Mouse (Mus musculus): ENCODE data around the gene Gns. TPM values are rescaled to one million over a fixed set of nuclear protein-coding genes. Genes with fewer than 3 reads are reported as not detected.

The Gns gene
- total RNA-seq, 2 experiments from 2014 or later = 80.5 to 87.2 TPM

DNA sequence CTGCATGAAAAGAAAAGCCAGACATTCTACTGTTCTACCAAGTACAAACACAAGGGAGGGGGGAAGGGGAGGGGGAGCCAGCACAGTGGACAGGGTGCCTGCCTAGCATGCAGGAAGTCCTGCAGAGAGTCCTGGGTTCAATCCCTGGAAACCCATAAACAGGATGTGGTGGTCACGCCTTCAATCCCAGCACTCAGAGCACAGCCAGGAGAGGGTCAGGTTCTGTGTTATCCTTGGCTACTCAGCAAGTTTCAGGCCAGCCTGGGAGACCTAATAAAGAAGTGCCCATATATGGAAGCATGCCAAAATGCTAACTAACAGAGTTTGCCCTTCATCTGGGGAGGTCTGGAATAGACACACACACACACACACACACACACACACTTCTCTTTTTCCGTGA lies 64.2 kb downstream of the Gns start:
- no peak for DNase-seq (ENCODE audit: low spot score in 2 of 2)

- no peak for DNase-seq (ENCODE audit: low spot score in 2 of 2)
These were observed 64.7 kb downstream of the Gns start for GRCm38 (mm10) chr10:121429581-121429980.

- no peak for DNase-seq (ENCODE audit: low spot score in 2 of 2)
These were observed 65.2 kb downstream of the Gns start for GRCm38 (mm10) chr10:121429981-121430682.

DNA sequence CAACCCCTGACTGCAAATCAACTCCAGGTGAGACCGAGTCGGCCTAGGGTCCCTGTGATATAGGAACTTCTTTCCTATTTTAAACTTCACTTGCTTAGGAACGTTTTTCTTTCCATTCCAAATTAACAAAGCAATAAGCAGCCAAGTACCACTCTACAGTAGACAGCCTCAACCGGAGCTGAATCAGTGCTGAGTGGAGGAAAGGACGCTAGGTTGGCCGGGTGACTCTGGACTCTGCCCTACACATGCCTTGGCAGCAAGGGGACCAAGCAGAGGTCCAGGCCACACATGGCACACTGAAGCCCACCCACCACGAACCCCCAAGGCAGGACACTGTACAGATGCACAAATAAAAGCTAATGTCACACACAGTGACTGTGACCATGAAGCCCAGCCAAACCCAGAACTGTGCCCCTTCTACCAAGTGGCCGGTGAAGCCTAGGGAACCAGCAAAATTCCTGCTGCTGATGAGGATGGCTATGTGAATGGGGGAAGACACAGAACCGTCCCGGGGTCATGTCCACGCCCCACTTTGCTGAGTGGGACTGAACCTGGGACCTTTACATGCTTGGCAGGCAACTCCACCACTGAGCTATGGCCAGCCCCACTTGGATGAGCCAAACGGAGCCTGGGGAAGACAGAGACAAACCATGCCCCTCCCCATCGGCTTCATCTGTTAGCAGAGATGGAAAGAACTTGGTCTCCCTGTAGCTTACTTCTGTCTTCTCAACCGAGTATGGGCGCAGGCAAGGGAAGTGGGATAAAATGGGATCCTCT lies 66.1 kb downstream of the Gns start:
- no peak for DNase-seq (ENCODE audit: low spot score in 2 of 2)

DNA sequence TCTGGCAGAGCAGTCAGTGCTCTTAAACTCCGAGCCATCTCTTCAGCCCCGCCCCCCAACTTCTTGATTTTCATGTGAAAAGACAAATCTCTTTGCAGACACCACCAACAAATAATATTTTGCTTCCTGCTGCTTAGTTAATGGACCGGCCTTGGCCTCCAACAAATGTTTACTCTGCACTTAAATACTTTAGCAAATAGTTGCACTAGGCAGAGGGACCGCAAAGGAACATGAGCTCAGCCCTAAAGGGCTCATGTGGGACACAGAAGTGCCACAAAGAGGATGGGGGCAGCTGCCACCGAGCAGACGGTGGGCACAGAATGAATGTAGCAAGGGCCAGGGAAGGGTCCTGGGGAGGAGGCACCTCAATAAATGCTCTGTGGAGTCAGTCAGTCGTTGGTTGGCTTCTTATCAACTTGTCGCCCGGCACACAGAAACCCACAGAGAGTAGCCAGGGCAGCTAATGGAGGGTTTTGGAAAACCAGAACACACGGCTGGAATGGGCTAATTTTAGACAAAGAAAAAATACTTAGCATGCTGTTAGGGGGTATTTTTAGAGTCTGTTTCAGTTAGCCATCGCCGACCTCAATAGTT lies 67.2 kb downstream of the Gns start:
- no peak for DNase-seq (ENCODE audit: low spot score in 2 of 2)

DNA sequence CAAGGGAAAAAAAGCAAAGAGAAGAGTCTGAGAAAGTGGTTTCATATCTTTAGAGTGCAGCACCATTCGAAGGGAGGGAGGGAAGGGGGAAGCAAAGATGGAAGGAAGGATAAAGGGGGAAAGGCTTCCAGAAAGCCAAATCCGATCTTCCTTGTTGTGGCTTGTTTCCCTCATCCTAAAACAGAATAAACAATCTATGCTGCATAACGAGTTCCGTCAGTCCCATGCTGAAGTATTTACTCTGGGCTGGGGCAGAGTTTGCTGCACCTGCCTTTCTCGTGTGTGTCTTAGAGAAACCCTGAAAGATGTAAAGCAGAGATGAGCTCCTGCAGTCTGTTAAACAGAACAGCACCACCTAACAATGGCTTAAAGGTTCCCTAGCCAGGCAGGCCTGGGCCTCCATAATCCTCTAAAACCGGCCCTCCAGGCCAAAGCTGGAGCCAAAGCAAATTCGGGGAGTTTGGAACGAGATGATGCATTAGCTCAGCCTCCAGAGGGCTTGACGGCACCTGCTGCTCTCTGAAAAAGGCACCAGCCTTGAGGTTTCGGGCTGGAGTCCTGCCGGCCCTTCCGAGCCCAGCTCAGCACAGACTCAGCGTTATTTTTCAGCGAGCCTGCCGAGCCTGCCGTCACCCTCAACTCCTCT lies 67.9 kb downstream of the Gns start:
- DNase-seq (ENCODE audit: low spot score in 2 of 2) = no peak

GRCm38 (mm10) chr10:121434441-121435103 lies 69.7 kb downstream of the Gns start:
- DNase-seq (ENCODE audit: low spot score in 2 of 2) = no peak

DNA sequence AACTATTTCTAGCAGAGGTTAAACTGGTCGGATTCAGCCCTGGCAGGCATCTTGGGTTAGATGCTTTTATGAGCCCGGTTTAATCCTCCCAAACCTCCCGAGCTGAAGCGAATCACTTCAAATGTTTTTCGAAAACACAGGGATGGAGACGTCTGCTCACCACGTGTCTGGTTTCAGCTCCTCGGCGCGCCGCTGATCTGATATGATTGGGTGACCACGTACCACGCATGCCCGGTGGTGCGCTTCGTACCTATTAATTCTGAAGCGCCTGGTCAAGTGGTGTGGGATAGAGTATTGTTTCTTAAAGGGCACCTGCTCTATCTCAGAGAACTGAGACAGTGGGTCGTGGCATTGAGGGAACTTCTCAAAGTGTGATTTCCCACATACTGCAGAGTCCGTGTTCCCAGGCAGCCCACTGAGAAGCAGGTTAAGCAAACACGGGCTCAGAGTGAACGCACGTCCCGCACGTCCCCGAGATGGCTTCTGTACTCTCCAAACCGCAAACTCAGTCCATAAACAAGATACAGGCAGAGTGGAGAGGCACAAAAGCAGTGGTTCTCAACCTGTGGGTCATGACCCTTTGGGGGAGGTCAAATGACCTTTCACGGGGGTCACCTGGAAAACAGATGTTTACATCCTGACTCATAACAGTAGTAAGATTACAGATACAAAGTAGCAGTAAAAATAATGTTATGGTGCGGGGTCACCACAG lies 70.8 kb downstream of the Gns start:
- no peak for DNase-seq (ENCODE audit: low spot score in 2 of 2)

DNA sequence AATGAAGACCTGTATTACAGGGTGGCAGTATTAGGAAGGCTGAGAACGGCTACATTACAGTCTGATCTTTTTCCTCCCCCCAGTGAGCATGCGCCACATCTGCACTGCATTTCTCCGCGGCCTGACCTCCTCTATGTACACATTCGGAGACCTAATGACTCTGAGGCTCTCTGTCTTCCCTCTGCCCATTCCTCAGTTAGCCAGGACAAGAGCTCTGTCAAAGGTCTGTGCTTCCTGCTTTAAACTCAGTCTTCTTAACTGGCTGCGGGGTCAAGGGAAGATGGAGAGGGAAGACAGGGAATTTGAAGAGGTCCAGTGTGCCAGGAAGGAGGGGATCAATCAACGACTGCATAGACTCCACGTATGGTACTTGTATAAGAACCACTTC lies 71.4 kb downstream of the Gns start:
- no peak for DNase-seq (ENCODE audit: low spot score in 2 of 2)

DNA sequence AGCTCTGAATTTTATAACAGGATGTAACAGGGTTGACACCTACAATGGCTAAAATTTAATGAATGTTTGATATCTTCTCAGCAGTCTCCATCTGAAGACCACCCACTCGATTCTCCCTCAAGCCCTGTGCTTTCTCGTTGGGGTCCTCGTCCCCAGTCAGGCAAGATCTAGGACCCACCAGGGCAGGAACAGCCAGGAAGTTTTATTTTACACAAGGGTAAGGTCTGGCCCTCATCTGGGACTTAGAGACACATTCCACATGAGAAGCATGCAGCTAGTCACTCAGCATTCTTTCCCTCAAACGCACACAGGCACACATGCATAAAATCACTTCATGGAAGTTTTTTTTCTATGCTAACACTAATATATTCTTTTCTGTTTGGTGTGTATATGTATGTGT lies 71.8 kb downstream of the Gns start:
- no peak for DNase-seq (ENCODE audit: low spot score in 2 of 2)

DNA sequence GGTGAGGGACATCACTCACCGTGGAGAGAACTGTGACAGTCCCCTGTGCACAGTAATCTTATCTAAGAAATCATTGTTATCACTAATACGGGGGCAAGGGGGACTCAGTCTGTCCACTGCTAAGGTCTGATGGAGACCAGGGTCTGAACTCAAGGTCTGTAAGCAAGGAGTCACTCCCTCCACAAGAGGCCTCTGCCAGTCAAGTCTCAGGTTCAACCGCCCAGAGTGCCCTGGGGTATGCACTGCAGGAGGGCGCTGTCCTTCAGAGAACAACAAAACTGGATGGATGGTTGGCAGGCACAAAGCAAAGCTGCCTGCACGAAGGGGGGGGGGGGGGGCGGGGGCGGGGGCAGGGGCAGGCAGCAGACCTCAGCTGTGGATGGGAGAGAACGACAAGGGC lies 73.2 kb downstream of the Gns start:
- DNase-seq (ENCODE audit: low spot score in 2 of 2) = no peak

DNA sequence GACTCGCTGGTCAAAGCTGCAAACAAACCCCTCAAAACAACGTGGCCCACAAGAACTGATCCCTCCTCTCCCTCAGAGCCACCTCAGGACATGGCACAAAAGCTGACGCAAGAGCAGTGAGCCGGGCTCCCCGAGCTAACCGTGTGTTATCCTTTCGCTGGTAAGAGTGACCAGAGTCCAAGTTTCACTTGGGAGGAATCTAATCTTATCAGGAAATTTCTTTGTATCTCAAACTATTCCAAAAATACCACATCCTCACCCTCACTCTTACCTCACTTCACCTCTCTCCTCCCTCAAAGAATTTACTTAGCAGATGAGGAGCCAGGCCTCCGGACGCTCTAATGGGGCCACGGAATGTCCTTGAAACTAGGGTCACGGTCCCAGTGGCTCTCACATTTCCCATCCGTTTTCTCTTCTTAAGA lies 74.4 kb downstream of the Gns start:
- no peak for DNase-seq (ENCODE audit: low spot score in 2 of 2)

DNA sequence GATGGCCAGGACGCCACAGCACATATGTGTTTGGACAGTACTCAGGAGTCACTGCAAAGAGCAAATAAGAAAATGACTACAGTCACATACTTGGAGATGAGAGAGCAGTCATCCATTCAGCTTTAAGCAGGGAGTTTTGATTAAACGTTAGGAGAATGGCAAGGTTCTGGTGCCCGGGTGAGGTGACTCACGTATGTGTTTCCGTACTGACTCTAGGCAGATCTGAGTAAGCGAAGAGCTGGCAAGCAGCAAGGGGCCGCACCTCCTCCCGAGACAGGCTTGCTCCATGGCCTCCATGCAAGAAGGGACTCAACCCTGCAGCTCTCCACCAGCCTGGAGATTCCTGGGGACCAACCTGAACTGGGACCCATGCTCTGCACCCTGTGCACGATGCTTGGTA lies 78.9 kb downstream of the Gns start:
- DNase-seq (ENCODE audit: low spot score in 2 of 2) = no peak

GRCm38 (mm10) chr10:121444198-121444597 lies 79.3 kb downstream of the Gns start:
- no peak for DNase-seq (ENCODE audit: low spot score in 2 of 2)

- no peak for DNase-seq (ENCODE audit: low spot score in 2 of 2)
These were observed 80.9 kb downstream of the Gns start for GRCm38 (mm10) chr10:121445808-121446207.

Other genes with a start within 250 kb of the Gns start
- 10 to 100 TPM; 38.8 to 40.3 TPM for gene Tbc1d30, start 13.8 kb upstream of the Gns start, total RNA-seq (2021)
- 1 to 10 TPM; 9.6 to 9.8 TPM for gene Rassf3, start 111.3 kb downstream of the Gns start, total RNA-seq (2021)
- 10 to 100 TPM; 52.9 to 56.9 TPM for gene Tbk1, start 221.7 kb downstream of the Gns start, total RNA-seq (2021)